In the genomic region with DNA sequence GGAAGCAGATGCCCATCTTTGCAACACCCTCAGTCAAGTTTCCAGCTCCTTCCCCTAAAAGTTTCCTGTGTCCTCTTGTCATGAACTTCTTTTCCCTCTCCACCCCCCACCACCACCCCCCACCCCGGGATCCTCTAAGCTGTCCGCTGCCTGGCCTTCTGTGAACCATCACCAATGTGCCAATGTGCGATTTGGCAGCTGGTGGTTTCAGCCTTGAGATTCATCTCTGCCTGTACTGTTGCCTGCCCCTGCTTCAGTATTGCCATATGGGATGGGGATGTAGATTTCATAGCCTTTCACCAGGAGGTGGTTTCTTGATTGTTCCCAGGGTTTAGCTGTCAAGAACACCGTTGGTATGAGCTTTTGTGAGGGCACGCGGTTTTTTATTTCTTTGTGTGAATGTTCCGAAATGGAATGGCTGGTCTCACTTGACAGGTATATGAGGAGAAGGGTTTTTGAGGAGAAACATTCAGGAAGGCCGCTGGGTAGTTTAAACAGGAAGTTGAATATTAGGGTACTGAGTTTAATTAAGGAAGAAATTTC, we compare ENCODE assay signal across 16 mouse cellular contexts.
A peak's percentile ranks its signal among the peaks of the same experiment; 100 is the strongest.
DNase-seq lines count a peak whose midpoint lies in the region; ATAC-seq lines count a peak whose summit lies in the region.
"Had no signal": no experiment of that assay in that cellular context is flagged by ENCODE, and none has a peak within 500 bp of the region (broad histone marks: within the 10 kb centered on the region; RNA-seq: fewer than 3 reads in every experiment).

No protein-coding gene starts in this region.

- H3K4me3 ChIP-seq in embryonic facial prominence, embryonic 10.5 days, result no peak overlapping the region
- H3K4me3 ChIP-seq in limb, embryonic 12.5 days (replicated peaks), result no peak overlapping the region
- H3K4me3 ChIP-seq: heart, embryonic 10.5 days; neural tube, embryonic 13.5 days; stomach, embryonic 15.5 days had no signal

- H3K9ac ChIP-seq in limb, embryonic 12.5 days (replicated peaks), result no peak overlapping the region
- H3K9ac ChIP-seq: liver, embryonic 14.5 days; stomach, embryonic 15.5 days had no signal

- H3K4me2 ChIP-seq in limb, embryonic 12.5 days, result 0 out of 2 replicates have a peak overlapping the region, but pooled peaks have one; percentile 9
- H3K4me2 ChIP-seq: neural tube, embryonic 13.5 days; stomach, embryonic 15.5 days had no signal

- H3K9me3 ChIP-seq in embryonic facial prominence, embryonic 10.5 days, result no peaks in the 10 kb centered on the region
- no peaks in the 10 kb centered on the region for H3K9me3 ChIP-seq in limb, embryonic 12.5 days
- H3K9me3 ChIP-seq: heart, embryonic 10.5 days; neural tube, embryonic 13.5 days; stomach, embryonic 15.5 days had no signal

- H3K27me3 ChIP-seq in embryonic facial prominence, embryonic 10.5 days (replicated peaks; ENCODE audit: low read depth, poor library complexity, severe bottlenecking), result no peaks in the 10 kb centered on the region
- no peaks in the 10 kb centered on the region for H3K27me3 ChIP-seq in limb, embryonic 12.5 days
- H3K27me3 ChIP-seq: neural tube, embryonic 13.5 days; stomach, embryonic 15.5 days had no signal

- no peaks in the 10 kb centered on the region for H3K36me3 ChIP-seq in embryonic facial prominence, embryonic 10.5 days (replicated peaks)
- H3K36me3 ChIP-seq in limb, embryonic 12.5 days, result no peaks in the 10 kb centered on the region
- H3K36me3 ChIP-seq: heart, embryonic 10.5 days; neural tube, embryonic 13.5 days; stomach, embryonic 15.5 days had no signal

- 64% methylated on average over 8 of the region's 8 CpGs for WGBS in embryonic facial prominence, embryonic 10.5 days
- 25% methylated on average over 8 of the region's 8 CpGs for WGBS in limb, embryonic 12.5 days

- intact Hi-C loops in left cerebral cortex, postnatal 4 days (cut with DNase I), result no loop called here
- intact Hi-C loops in left cerebral cortex, postnatal 14 days (cut with DNase I), result no loop called here

- no peak; the same call in 1 of the 2 replicates for ATAC-seq in limb, embryonic 12.5 days (ENCODE audit: insufficient number of reproducible peaks, insufficient read depth, low FRiP score, low TSS enrichment, low read depth)

- peaks cover 57% of the 10 kb centered on the region for H3K4me1 ChIP-seq in embryonic facial prominence, embryonic 10.5 days
- H3K4me1 ChIP-seq in limb, embryonic 12.5 days (replicated peaks), result peaks cover 52% of the 10 kb centered on the region

- H3K27ac ChIP-seq in embryonic facial prominence, embryonic 10.5 days (replicated peaks), result peak overlapping the region; percentile 68; the same call in 1 of the 2 replicates
- peak overlapping the region; percentile 97 for H3K27ac ChIP-seq in limb, embryonic 12.5 days
- H3K27ac ChIP-seq: heart, embryonic 10.5 days; liver, embryonic 14.5 days; stomach, embryonic 15.5 days had no signal

- DNase-seq in cerebellum, postnatal 14 days, result peak; percentile 31 to 35
- DNase-seq in cerebellum, adult 11 months, result no peak
- DNase-seq in left cerebral cortex, postnatal 4 days, result peak; percentile 41
- no peak for DNase-seq in left cerebral cortex, postnatal 14 days (ENCODE audit: low spot score in 2 of 2)
- DNase-seq in embryonic facial prominence, embryonic 10.5 days (ENCODE audit: low spot score), result no peak
- no peak for DNase-seq in testis, postnatal 14 days (ENCODE audit: low spot score)
- DNase-seq: adrenal gland, adult 2 months; embryo, embryonic 11 days; heart, postnatal 10 days; kidney, adult 8-10 months; thymus, postnatal 14 days had no signal

Comparison
In these comparisons a context has a peak if more than half of its experiments do, and no peak if none do; other contexts are left out.
1. DNase-seq: peak in cerebellum, postnatal 14 days (2 of 2) and left cerebral cortex, postnatal 4 days (single experiment); none in cerebellum, adult 11 months (single experiment), left cerebral cortex, postnatal 14 days (0 of 2), embryonic facial prominence, embryonic 10.5 days (single experiment) and testis, postnatal 14 days (single experiment).